Comparison of ENCODE assay signal across 17 mouse cellular contexts in genomic region chr11:53797386-53797920, GRCm38 (mm10). TPM values are rescaled to one million over a fixed set of nuclear protein-coding genes. Genes with fewer than 3 reads are reported as not detected.
DNase-seq lines count a peak whose midpoint lies in the region; ATAC-seq and TF ChIP-seq lines count a peak whose summit lies in the region.
"Had no signal": no experiment of that assay in that cellular context is flagged by ENCODE, and none has a peak within 500 bp of the region (broad histone marks: within the 10 kb centered on the region; RNA-seq: fewer than 3 reads in every experiment).

No protein-coding gene starts in this region.

- WGBS in heart, embryonic 15.5 days = 68% methylated on average over 6 of the region's 6 CpGs
- 64% methylated on average over 6 of the region's 6 CpGs for WGBS in heart, embryonic 12.5 days
- WGBS in liver, postnatal 0 days (ENCODE audit: insufficient replicate concordance) = 56% methylated on average over 6 of the region's 6 CpGs
- WGBS in stomach, embryonic 16.5 days = 45% methylated on average over 6 of the region's 6 CpGs

- no peaks in the 10 kb centered on the region for H3K27me3 ChIP-seq in heart, embryonic 15.5 days
- 0 out of 2 replicates have a peak, but pooled peaks cover 5% of the 10 kb centered on the region for H3K27me3 ChIP-seq in heart, embryonic 12.5 days (replicated peaks)
- no peaks in the 10 kb centered on the region for H3K27me3 ChIP-seq in liver, postnatal 0 days (ENCODE audit: insufficient read depth, low read length)
- no peaks in the 10 kb centered on the region for H3K27me3 ChIP-seq in stomach, embryonic 16.5 days (ENCODE audit: control insufficient read depth, insufficient read depth, low read length)
- H3K27me3 ChIP-seq: hindbrain, embryonic 15.5 days; limb, embryonic 12.5 days; neural tube, embryonic 12.5 days had no signal

- peak; percentile 44 for DNase-seq in liver, postnatal 0 days
- DNase-seq in liver = no peak
- DNase-seq in fat pad, adult 2 months (ENCODE audit: extremely low read depth, low read depth, low spot score) = peak; percentile 56
- DNase-seq in left cerebral cortex, adult 9 months (ENCODE audit: low spot score in 2 of 2) = no peak
- DNase-seq: cerebellum, adult 11-12 months; cerebellum, postnatal 36 days; thymus, postnatal 4 days had no signal

- H3K9ac ChIP-seq in heart, embryonic 15.5 days = no peak overlapping the region
- no peak overlapping the region for H3K9ac ChIP-seq in heart, embryonic 12.5 days
- no peak overlapping the region for H3K9ac ChIP-seq in liver, postnatal 0 days (replicated peaks)
- no peak overlapping the region for H3K9ac ChIP-seq in stomach, embryonic 16.5 days (ENCODE audit: low read length)
- H3K9ac ChIP-seq: forebrain, postnatal 0 days; hindbrain, embryonic 15.5 days; limb, embryonic 12.5 days; neural tube, embryonic 12.5 days had no signal

- no peak for ATAC-seq in heart, embryonic 15.5 days (replicated peaks; ENCODE audit: insufficient number of reproducible peaks, insufficient read depth, low FRiP score, low read depth)
- ATAC-seq in heart, embryonic 12.5 days (ENCODE audit: insufficient number of reproducible peaks, low FRiP score) = no peak
- no peak for ATAC-seq in liver, postnatal 0 days
- no peak; the same call in 1 of the 2 replicates for ATAC-seq in stomach, embryonic 16.5 days (ENCODE audit: insufficient read depth, low FRiP score)
- ATAC-seq: forebrain, postnatal 0 days had no signal

- TF ChIP-seq CTCF in liver, postnatal 0 days (IDR thresholded peaks at IDR 0.05; ENCODE audit: low read depth) = no peak

- no peaks in the 10 kb centered on the region for H3K36me3 ChIP-seq in heart, embryonic 15.5 days
- no peaks in the 10 kb centered on the region for H3K36me3 ChIP-seq in heart, embryonic 12.5 days
- no peaks in the 10 kb centered on the region for H3K36me3 ChIP-seq in liver, postnatal 0 days (replicated peaks; ENCODE audit: insufficient read depth, low read length)
- H3K36me3 ChIP-seq in stomach, embryonic 16.5 days (ENCODE audit: control insufficient read depth, insufficient read depth, low read length) = no peaks in the 10 kb centered on the region
- H3K36me3 ChIP-seq: hindbrain, embryonic 15.5 days; limb, embryonic 12.5 days; neural tube, embryonic 12.5 days had no signal

- H3K4me2 ChIP-seq in heart, embryonic 15.5 days = no peak overlapping the region
- H3K4me2 ChIP-seq in heart, embryonic 12.5 days = no peak overlapping the region
- H3K4me2 ChIP-seq in liver, postnatal 0 days (ENCODE audit: low read depth, low read length) = no peak overlapping the region
- H3K4me2 ChIP-seq in stomach, embryonic 16.5 days (ENCODE audit: low read depth, low read length) = no peak overlapping the region; the same call in 1 of the 2 replicates
- H3K4me2 ChIP-seq: hindbrain, embryonic 15.5 days; limb, embryonic 12.5 days; neural tube, embryonic 12.5 days had no signal

- no peak for TF ChIP-seq EP300 in liver, postnatal 0 days (IDR thresholded peaks at IDR 0.05; ENCODE audit: low read depth)

- H3K9me3 ChIP-seq in heart, embryonic 15.5 days (replicated peaks) = no peaks in the 10 kb centered on the region
- H3K9me3 ChIP-seq in heart, embryonic 12.5 days (replicated peaks) = no peaks in the 10 kb centered on the region
- no peaks in the 10 kb centered on the region for H3K9me3 ChIP-seq in liver, postnatal 0 days (ENCODE audit: low read length)
- H3K9me3 ChIP-seq in stomach, embryonic 16.5 days (replicated peaks; ENCODE audit: control insufficient read depth, low read length) = no peaks in the 10 kb centered on the region; the same call in 1 of the 2 replicates
- H3K9me3 ChIP-seq: hindbrain, embryonic 15.5 days; limb, embryonic 12.5 days; neural tube, embryonic 12.5 days had no signal

- H3K27ac ChIP-seq in heart, embryonic 15.5 days = peak overlapping the region; percentile 72; the same call in 1 of the 2 replicates
- no peak overlapping the region for H3K27ac ChIP-seq in heart, embryonic 12.5 days (ENCODE audit: poor library complexity, severe bottlenecking)
- peak overlapping the region; percentile 98 for H3K27ac ChIP-seq in liver, postnatal 0 days (ENCODE audit: low read depth)
- peak overlapping the region; percentile 47 for H3K27ac ChIP-seq in stomach, embryonic 16.5 days (ENCODE audit: low read length)
- H3K27ac ChIP-seq: hindbrain, embryonic 15.5 days; limb, embryonic 12.5 days; neural tube, embryonic 12.5 days had no signal

- peaks cover 38% of the 10 kb centered on the region for H3K4me1 ChIP-seq in heart, embryonic 15.5 days (replicated peaks)
- peaks cover 36% of the 10 kb centered on the region for H3K4me1 ChIP-seq in heart, embryonic 12.5 days (replicated peaks)
- H3K4me1 ChIP-seq in liver, postnatal 0 days (ENCODE audit: insufficient read depth) = peaks cover 46% of the 10 kb centered on the region
- peaks cover 43% of the 10 kb centered on the region for H3K4me1 ChIP-seq in stomach, embryonic 16.5 days (ENCODE audit: control insufficient read depth, insufficient read depth, low read length)
- H3K4me1 ChIP-seq: neural tube, embryonic 12.5 days had no signal

- no peak overlapping the region for H3K4me3 ChIP-seq in heart, embryonic 15.5 days
- no peak overlapping the region for H3K4me3 ChIP-seq in heart, embryonic 12.5 days
- H3K4me3 ChIP-seq in liver, postnatal 0 days (ENCODE audit: low read depth, low read length) = no peak overlapping the region
- H3K4me3 ChIP-seq in stomach, embryonic 16.5 days (replicated peaks; ENCODE audit: low read length) = no peak overlapping the region
- H3K4me3 ChIP-seq: hindbrain, embryonic 15.5 days; limb, embryonic 12.5 days; neural tube, embryonic 12.5 days had no signal

RNA-seq across cellular contexts. Expression of gene Gm17334, which starts 24.5 kb away (rescaled TPM):
- polyA plus RNA-seq in heart, embryonic 15.5 days (2015; fragmentation: Nextera tagmentation; extraction: Ambion mirVana) = 0.15 TPM in 1 of 2 replicates, not detected in the other
- polyA plus RNA-seq in heart, embryonic 12.5 days (2016; fragmentation: Nextera tagmentation; extraction: Ambion mirVana) = 0.22 TPM in 1 of 2 replicates, not detected in the other
- 0.12 and 0.23 TPM in 2 replicates for polyA plus RNA-seq in liver, postnatal 0 days (2015; fragmentation: Nextera tagmentation; extraction: Ambion mirVana)
- polyA plus RNA-seq in stomach, embryonic 16.5 days (2015; fragmentation: Nextera tagmentation; extraction: Ambion mirVana) = 0.51 TPM in 1 of 2 replicates, not detected in the other
- polyA plus RNA-seq: brain, embryonic 14.5 days; embryonic facial prominence, embryonic 11.5 days; forebrain, postnatal 0 days; hindbrain, embryonic 15.5 days; kidney, embryonic 14.5 days; neural tube, embryonic 12.5 days had no signal

RNA-seq across cellular contexts. Expression of gene Irf1, which starts 27.6 kb away (rescaled TPM):
- polyA plus RNA-seq in heart, embryonic 15.5 days (2015; fragmentation: Nextera tagmentation; extraction: Ambion mirVana) = 10.2 and 24.9 TPM in 2 replicates
- polyA plus RNA-seq in heart, embryonic 12.5 days (2016; fragmentation: Nextera tagmentation; extraction: Ambion mirVana) = 9.8 and 11.3 TPM in 2 replicates
- 22.0 and 24.5 TPM in 2 replicates for polyA plus RNA-seq in liver, postnatal 0 days (2015; fragmentation: Nextera tagmentation; extraction: Ambion mirVana)
- 25.8 and 29.4 TPM in 2 replicates for polyA plus RNA-seq in stomach, embryonic 16.5 days (2015; fragmentation: Nextera tagmentation; extraction: Ambion mirVana)

Comparison
In these comparisons a context has a peak if more than half of its experiments do, and no peak if none do; other contexts are left out.
1. DNase-seq: peak in liver, postnatal 0 days (single experiment) and fat pad, adult 2 months (single experiment); none in liver (single experiment) and left cerebral cortex, adult 9 months (0 of 2).